Mouse (Mus musculus) common myeloid progenitor, adult 5-6 weeks (primary cell): ENCODE measurements around the gene Ptms. TPM values are rescaled to one million over a fixed set of nuclear protein-coding genes. Genes with fewer than 3 reads are reported as not detected.
A peak's percentile ranks its signal among the peaks of the same experiment; 100 is the strongest.

Source experiments
- ATAC-seq: replicated peaks from 2 replicates; pipeline ENCODE4 v1.8.0; 2016; ENCODE audit warnings: low read depth, mild to moderate bottlenecking, moderate TSS enrichment, inconsistent platforms; ENCODE audit not compliant: poor library complexity, severe bottlenecking
- total RNA-seq: library from RNA; stranded (forward); fragments of 200-1000, 187-1606 nt; gene quantifications from 2 replicates; pipeline ENCODE4 v1.2.3, GENCODE M21; 2017

Gene Ptms
- total RNA-seq, 1 experiment from 2014 or later, result 71.3 TPM

DNA sequence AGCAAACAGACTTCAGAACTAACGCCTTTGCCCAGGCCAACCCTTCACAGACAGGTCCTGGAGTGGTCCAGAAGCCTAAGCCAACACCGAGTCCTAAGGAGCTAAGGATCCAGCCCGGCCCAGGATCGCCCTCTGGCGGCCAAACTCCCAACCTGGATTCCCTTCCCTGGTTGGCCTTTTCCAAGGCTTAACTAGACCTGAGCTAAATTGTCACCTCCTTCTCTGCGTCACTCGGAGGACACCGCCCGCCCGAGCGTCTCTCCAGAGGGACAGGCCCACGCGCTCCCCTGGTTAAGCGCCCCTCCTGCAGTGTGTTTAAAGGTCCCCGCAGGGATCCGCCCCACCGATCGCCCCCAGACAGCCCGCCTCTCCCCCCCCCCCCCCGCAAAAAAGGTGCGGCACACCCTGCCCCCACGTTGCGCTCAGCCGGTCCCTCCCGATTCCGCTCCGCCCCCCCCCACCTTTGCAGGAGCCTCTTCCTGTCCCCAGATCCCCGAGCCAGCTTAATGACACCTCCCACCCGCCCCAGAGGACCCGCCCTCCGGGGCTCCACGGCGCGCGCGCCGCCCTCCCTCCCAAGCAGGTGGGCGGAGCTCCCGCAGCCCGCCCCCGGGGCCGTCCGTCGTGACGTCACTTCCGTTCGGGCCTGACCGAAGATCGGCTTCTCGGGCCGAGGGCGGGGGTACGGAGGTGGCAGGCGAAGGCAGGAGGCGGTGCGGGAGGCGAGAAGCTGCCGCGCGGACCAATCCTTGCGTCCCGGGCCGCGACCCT, 11.0 kb upstream of the Ptms start, which contains the start of gene Mlf2:
Gene Mlf2, plus strand, starts transcription at position 633 of the 771 bp plus-strand sequence.
- peak; percentile 91 for ATAC-seq

DNA sequence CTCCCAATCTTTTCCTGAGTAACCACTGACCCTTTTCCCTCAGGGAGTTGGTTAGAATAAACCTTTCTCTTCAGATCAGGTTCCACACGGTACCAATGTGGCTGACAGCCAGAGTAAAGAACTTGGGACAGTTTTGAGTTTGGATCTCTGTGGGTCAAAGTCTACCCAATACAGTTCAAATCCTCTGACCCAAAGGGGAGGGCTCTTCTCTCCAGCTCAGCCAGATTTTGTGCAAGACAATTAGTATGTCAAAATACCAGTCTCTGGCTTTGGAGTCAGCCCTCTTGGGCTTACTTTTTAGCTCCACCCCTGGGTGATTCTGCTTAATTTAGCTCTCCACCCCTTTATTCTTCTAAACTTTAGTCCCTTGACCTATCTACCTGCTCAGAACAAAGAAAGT, 10.3 kb upstream of the Ptms start:
- no peak for ATAC-seq

DNA sequence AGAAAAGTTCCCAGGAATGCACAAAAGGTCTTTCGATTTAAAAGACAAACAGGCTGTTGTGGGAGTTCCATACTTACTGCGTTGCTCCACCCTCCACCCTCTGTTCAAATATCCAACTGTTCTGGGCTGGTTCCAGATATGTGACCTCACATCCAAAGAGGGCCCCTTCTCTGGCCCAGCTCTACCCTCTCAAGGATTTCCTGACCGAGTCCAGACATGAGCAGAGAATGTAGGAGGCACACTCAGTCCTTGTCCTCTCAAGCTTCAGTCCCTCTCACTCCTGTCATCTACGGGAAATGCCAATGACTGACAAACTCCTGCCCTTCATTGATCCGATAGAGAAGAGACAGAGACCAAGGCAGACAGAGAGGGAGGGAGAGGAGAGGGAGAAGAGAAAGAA, 6.0 kb upstream of the Ptms start:
- ATAC-seq, result no peak

DNA sequence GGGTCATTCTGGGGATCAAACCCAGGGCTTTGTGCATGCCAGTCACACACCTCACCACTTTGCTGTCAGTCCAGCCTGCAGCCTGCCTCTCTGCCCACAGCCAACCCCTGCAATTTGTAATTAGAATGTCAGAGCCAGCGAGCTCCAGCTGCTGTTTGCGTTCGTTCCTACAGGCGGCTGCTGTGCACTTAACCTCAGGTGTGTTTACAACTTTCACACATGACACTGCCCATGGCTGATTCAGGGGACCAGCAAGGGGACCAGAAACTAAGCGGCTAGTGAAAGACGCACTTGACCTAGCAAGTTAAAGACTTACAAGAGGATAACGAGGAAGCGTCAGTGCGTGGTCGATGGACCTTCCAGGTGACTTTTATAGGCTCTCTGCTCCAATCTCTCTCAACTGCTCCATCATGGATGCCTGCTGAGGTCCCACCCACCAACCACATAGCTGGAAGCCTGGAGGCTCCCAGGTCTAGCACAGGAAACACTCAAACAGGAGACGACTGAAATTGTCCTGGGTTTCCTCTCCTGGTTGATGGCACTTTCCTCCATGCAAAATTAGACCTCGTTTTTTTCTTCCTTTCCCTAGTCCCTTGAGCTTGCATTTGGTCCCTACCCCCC, 5.4 kb upstream of the Ptms start:
- ATAC-seq, result no peak

DNA sequence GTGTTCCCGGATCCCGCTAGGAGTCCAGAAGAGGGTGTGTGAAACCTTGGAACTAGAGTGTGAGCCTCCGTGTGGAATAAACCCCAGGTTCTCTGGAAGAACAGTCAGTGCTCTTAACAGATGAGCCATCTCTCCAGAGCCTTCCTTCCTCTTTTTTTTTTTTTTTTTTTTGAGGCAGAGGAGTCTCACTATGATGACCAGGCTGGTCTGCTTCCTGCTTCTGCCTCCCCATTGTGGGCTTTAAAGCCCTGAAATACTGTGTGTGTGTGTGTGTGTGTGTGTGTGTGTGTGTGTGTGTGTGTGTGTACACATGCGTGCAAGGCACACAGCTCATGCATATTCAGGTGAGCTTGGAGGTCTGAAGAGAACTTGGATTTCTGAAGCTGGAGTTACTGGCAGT, 1.6 kb upstream of the Ptms start:
- peak; percentile 55 for ATAC-seq

DNA sequence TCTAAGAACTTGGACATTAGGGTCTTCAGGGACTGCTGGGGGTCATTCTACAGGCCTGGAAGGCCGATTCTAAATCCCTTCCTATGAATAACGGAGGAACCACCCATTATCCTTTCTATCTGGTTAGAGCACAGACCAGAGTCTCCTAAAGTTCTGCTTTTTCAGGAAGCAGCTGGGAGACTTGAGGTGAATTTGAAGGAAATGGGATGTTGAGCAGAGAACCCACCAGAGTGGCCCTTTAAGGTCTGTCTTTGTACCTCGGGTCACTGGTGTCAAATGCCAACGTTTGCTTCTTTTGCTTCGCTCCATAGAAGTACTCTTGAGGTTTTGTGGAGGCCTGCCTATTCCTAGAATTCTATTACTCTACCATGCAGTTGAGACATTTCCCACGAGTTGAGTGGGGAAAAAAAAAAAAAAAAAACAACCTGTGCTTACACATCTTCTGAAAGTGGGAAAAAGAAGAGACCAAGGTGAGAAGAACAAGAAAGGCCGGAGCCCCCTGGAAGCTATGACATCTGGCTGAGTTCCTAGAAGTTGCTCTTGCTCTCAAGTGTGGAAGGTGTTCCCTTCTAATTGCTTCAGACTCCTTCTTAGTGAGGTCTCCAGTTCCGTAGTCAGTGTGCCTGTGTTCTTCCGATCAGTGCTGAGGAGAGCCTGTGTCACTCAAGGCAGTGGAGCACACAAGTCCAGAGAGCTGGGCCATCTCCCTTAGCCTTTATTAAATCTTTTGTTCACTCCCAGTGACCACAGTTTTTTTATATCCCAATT, 599 bp upstream of the Ptms start:
- ATAC-seq, result no peak

DNA sequence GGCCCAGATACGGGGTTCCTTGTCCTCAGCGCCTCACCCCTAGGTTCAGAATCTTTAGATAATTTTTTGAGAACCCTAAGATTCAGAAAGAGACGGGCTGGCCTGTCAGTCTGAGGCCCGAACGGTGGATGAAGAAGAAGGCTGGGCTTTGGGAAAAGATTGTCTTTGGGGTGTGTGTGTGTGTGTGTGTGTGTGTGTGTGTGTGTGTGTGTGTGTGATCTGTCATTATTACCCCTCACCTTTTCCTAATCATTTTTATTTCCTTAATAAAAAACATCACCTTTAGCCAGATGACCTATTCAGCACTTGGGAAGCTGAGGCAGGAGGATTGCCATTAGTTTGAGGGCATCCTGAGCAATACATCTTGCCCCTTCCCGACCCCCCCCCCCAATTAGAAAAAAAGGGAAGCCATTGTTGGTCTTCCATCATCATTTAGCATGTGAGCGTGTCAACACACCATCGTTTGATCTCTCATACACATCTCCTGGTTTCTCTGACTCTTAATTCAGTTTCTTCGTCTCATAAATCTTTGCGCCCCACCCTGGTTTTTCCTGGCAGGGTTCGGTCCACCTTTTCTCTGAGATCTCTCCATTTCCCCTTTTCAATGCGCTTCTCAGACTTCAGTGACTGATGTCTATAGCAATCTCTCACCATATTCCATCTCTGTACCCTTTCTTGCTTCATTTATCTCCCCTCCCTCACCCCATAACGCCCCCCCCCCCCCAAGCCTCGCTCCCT, 844 bp downstream of the Ptms start:
- no peak for ATAC-seq

DNA sequence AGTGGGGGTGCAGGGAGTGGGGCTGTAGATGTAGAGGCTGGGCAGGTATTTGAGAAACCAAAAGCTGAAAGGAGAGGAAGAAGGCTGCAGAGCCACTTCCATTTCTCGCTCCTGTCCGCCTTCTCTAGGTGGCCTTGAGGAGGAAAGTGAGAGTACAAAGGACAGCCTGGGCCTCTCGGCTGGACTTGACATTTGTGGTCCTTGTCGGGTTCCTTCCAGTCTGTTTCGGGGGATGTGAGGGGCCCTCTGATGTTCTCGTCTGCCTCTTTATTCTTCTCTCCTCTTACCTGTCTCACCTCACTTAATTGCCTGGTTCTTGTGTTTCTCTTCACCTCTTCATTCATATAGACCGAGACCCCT, 1.6 kb downstream of the Ptms start:
- no peak for ATAC-seq

DNA sequence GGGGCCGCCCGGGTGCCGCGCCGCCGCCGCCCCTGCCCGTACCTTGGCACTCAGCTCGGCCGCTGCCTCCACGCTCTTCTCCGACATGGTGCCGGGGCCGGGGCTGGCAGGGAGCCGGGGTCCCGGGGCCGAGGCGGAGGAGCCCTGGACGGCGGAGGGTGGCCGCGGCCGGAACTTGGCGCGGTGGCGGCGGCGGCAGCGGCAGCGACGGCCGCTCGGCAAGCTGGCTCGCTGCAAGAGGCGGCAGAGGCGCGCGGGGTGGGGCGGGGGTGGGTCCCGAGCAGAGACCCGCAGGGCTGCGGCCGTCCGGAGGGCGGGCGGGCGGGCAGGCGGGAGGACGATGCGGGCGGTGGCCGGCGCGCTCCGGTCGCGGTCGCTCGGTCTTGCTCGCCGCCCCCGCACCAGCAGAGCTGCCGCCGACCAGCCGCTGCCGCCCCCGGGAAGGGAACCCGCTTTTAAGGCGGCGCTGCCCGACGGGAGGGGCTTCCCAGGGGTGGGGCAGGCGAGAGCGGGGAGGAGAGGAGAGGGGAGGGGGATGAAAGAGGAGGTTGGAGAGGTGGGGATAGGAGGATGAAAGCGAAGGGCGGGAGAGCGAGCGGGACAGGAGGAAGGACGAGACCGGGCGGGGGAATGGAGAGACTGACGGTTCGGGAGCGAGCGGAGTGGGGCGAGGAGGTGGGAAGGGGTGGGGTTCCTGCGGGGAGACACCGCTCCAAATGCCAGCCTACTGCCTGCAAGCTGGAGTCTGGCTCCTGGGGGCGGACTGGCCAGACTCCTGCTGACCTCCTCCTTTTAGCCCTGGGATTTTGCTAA, 2.2 kb downstream of the Ptms start:
- ATAC-seq, result peak; percentile 17

DNA sequence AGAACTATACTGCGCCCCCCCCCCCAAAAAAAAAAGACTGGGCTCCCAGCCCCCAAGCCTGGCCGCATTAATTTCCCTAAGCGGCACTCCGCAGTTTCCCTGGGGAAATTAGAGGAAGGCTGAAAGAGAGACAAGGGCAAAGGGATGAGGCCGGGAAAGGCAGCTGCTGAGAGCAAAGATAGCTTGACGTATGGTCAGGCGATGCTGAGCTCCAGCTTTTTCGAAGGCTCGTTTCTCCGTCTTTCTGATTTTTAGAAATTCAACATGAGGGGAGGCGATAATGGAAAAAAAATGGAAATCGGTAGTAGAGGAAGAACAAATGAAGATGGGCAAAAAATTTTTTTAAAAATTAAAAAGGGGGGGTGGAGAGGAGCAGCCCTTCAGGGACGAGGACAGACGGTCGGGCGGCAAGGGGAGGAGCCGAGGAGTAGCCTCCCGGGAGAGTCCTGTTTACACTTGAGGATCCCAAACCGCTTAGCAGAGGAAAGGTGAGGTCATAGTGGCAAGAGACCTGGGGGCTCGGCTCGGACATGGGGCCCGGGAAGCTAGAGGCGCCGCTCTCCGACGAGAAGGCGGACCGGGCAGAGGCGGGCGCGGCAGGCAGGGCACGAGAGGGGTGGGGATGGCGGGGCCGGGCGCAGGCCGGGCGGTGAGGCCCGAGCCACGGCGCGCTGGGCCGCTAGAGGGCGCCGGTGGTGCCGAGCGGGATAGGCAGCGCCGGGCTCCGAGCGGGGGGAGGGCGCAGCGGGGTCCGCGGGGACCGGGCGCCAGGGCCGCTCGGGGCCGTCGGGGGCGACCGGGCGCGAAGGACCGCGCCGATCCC, 3.0 kb downstream of the Ptms start:
- peak; percentile 37 for ATAC-seq

DNA sequence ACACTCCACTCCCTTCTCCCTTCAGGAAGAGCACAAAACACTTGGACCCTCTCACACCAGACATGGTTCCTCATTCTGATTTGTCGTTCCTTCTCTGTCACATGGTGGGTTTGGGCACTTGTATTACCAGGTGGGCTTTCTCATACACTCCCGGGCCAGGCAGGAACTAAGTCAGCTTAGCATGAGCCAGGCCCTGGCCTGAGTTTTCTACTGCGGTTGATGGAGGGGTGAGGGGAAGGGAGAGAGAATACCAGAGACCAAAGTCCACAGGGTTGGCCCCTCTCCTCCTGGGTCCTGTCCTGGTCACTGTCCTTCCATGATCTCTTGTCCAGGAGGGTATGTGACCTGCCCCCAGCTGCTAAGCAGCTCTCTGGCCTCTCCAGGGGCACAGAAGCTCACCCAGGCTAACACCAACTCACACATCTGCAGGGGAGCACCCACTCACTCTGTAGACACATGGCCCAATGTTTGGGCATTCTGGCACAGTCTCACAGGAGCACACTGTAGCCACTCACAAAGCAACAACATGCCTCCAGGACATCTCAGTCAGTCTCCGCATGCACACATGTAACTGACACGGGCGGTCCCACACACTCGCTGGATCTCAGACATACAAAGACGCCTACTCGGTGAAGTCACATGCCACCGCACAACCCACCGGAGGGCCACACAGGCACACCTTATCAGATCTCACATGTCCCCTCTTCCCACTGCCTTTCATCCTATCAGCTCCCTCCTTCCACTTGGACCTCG, 3.8 kb downstream of the Ptms start:
- no peak for ATAC-seq

DNA sequence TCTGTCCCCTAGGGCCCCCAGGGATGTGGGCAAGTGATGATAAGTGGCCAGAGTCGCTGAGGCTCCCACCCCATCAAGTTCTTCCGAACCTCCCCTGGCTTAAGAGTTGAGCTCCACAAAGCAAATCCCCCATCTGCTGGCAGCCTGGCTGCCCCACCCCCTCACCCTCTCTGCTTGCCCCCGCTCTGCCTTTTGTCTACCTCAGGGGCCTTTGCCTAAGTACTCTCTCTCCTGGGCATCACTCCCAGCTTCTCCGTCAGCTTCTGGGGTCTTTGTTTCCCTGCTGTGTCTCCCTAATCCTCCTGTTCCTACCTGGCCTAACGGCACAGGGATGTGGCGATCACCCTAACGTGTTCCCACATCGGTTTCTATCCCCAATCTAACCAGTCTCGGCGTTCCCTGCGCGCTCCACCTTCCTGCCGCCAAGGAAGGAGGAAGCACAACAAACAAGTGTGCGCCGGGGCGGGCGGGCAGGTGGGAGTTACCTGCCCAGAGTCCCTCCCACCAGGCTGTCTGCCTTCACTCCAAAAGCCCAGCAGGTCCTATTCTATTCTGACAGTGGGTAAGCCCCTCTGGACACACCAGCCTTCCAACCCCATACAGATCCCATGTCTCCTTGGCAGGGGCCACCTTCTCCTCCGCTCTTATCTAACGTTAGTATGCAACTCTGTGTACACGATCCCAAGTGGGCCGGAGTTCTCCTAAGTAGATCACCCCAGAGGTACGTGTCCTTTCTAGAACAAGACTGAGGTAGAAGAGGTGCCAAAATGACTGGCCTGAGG, 4.6 kb downstream of the Ptms start:
- ATAC-seq, result no peak

DNA sequence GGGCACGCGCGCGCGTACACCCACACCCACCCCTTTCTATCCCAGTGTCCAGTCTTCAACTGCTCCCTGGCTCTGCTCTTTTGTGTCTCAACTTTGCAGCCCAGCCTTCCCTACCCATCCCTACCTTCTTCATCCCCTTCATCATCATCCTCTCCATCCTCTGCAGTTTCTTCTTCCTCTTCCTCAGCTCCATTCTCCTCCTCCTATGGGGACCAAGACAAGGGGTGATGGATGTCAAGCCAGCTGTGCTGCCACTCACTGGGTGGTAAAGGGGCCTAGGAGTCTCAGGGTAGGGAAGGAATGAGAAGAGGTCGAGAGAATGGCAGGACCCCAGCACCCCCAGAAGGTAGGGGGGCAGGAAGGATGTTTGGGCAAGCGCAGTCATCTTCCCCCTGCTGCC, 5.4 kb downstream of the Ptms start:
- no peak for ATAC-seq

DNA sequence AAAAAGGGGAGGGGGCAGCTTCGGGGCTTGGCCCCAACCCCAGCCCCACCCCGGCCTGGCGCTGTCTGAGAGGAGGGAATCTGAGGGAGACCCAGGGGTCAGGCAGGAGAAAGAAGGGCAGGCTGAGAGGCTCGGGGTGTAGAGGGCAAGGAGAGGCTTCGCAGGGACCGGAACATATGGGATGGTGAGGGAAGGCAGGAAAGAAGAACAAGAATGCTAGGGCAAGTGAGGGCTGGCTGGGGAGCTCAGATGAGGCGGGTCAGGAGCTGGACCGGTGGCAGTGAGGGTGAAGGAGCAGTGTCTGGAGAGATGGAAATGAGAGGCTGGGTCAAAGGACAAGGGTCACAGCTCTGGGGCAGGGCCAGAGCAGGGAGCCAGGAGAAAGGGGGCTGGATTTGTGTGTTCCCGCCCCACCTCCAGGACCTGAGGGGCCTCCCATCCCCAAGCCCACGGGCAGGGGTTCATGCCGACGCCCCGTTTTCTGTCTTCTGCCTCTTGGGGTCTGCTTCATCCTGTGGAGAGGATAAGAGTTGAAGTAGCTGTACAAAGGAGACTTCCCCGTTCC, 6.1 kb downstream of the Ptms start:
- no peak for ATAC-seq

DNA sequence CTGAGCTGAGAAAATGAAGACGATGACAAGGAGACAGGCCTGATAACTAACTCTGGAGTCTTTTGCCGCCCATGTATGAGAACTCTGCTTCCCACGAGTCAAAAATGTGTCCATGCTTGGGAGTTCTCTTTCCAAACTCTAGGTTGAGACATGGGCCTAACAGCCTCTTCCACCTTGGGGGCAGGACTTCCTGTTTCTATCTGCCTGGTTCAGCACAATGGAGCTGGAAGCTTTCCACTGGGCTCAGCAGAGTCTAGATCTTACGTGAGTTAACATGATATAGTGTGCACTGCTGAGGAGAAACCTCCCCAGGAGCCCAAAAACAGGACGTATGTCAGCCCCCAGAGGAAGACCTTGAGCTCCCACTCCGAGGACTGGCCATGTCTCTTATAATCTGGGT, 6.7 kb downstream of the Ptms start:
- ATAC-seq, result no peak

DNA sequence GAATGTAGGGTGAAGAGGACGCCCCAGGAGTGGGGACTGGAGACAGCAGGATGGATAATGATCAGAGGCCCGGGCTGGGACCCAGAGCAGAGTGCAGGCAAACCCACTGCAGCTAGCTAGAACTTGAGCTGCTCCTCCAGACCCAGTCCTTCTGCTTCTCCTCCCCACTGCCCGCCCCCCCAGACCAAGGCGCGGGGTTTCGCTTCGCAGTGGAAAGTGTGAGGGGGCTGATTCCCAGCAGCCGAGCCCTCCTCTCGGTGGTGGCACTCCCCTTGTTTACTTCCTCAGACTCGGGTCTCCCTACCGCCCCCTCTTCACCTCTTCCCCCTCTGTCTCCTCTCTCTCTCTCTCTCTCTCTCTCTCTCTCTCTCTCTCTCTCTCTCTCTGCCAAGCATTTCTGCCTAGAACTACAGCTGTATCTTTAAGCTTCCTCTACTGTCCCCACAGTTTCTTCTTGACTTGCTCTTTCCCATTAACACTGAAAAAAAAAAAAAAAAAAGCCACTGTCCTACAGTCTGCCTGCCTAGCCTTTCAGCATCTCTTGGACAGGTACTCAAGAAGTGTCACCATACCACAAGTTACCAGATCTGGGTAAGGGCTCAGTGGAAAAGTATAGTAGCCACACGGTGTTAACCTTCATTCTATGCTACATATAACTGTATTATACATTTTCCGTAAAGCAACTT, 8.2 kb downstream of the Ptms start, which contains the start of gene Lag3:
Gene Lag3, minus strand, starts transcription at position 173 of the 686 bp plus-strand sequence.
- peak; percentile 45 for ATAC-seq
